Mouse (Mus musculus): Measurements from ENCODE around the gene Arl4a. TPM values are rescaled to one million over a fixed set of nuclear protein-coding genes. Genes with fewer than 3 reads are reported as not detected.

Arl4a gene
- polyA plus RNA-seq, 1 experiment from 2014 or later, result 46.0 TPM

GRCm38 (mm10) chr12:40022344-40022743, 15.5 kb downstream of the Arl4a start:
- no peaks in the 10 kb centered on the region for H3K27me3 ChIP-seq (ENCODE audit: control insufficient read depth, insufficient read depth, low read length)
- no peak overlapping the region for H3K4me2 ChIP-seq (replicated peaks; ENCODE audit: low read depth, low read length)
- no peaks in the 10 kb centered on the region for H3K36me3 ChIP-seq (ENCODE audit: control insufficient read depth, insufficient read depth, low read length)
- no peak overlapping the region for H3K9ac ChIP-seq (replicated peaks; ENCODE audit: low read depth, low read length)
- no peak overlapping the region for H3K27ac ChIP-seq (ENCODE audit: low read length)
- 83% methylated on average over 3 of the region's 3 CpGs for WGBS
- H3K4me1 ChIP-seq (ENCODE audit: control insufficient read depth, insufficient read depth, low read length), result no peaks in the 10 kb centered on the region; the same call in 1 of the 2 replicates
- H3K9me3 ChIP-seq (ENCODE audit: control insufficient read depth, low read depth, low read length), result no peaks in the 10 kb centered on the region
- H3K4me3 ChIP-seq (ENCODE audit: low read depth, low read length), result no peak overlapping the region
- ATAC-seq (ENCODE audit: insufficient number of reproducible peaks, insufficient read depth, low FRiP score, low read depth), result no peak

DNA sequence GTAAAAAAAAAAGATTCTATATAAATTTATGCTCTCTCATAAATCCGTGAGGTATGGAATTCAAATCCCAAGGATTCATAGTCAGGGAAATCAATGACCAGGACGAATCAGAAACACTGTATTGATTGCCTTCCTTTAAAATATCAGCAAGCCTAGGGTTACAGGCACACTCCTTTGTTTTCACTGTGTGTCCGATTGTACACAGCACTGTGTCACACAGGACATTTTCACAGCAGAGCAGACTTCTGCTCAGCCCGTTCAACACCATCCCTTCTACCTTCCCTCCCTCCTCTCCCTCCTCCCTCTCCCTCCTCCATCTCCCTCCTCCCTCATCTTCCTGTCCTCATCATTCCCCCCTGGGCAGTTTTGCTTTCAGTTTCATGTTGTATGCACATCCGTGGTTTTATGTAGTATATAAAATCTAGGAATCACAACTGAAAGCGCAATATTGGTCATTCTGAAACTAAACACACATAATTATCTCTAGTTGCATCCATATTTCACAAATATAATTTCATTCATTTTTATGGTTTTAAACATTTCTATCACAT, 19.8 kb downstream of the Arl4a start:
- 67% methylated on average over 6 of the region's 6 CpGs for WGBS
- no peaks in the 10 kb centered on the region for H3K36me3 ChIP-seq (ENCODE audit: control insufficient read depth, insufficient read depth, low read length)
- ATAC-seq (ENCODE audit: insufficient number of reproducible peaks, insufficient read depth, low FRiP score, low read depth), result no peak

DNA sequence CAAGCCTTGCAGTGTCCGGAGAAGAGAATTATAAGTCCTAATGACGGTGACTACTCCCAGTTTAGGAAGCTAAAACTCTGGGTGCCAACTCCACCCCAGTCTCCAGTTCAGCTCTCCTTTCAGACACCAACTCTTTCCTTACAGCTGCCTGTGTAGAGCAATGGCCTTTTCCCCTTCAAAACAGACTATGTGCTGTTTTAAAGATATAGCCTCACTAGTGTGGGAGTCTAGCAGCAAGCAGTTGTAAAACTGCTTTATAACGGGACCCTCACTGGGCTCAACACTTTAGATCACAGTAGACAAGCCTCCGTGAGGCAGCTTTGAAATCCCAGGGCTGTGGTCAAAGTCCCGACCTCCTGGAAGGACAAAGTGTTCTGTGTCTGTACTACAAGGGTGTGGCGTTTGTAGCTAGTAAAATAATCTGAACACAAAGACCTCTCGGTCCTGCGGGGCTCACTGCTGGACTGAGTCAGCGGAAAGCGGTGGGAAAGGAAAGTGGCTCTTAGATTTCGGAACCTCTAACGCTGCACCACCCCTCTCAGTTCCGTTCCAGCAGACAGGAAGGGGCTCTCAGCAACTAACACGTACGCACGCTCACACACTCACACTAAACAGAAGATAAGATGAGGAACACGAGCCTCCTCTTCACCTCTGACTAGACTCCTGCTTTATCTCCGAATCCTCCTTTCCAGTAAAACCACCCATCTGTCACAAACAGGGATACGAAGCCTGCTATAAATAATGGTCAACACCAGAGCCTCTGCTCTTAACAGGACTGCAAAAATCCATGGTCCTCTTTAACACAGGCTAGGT, 21.0 kb downstream of the Arl4a start:
- peak; percentile 79 for ATAC-seq (ENCODE audit: insufficient number of reproducible peaks, insufficient read depth, low FRiP score, low read depth)
- peak overlapping the region; percentile 27 for H3K4me3 ChIP-seq (ENCODE audit: low read depth, low read length)
- no peaks in the 10 kb centered on the region for H3K27me3 ChIP-seq (ENCODE audit: control insufficient read depth, insufficient read depth, low read length)
- peak overlapping the region; percentile 50 for H3K4me2 ChIP-seq (replicated peaks; ENCODE audit: low read depth, low read length)
- H3K9me3 ChIP-seq (ENCODE audit: control insufficient read depth, low read depth, low read length), result no peaks in the 10 kb centered on the region
- peak overlapping the region; percentile 36; the same call in 1 of the 2 replicates for H3K27ac ChIP-seq (ENCODE audit: low read length)
- no peaks in the 10 kb centered on the region; the same call in 1 of the 2 replicates for H3K4me1 ChIP-seq (ENCODE audit: control insufficient read depth, insufficient read depth, low read length)
- H3K36me3 ChIP-seq (ENCODE audit: control insufficient read depth, insufficient read depth, low read length), result no peaks in the 10 kb centered on the region
- H3K9ac ChIP-seq (replicated peaks; ENCODE audit: low read depth, low read length), result 0 out of 2 replicates have a peak overlapping the region, but pooled peaks have one; percentile 4
- 19% methylated on average over 19 of the region's 19 CpGs for WGBS

More for the DNA sequence above, 19.8 kb downstream of the Arl4a start:
- Histone ChIP-seq H3K4me1 (ENCODE audit: control insufficient read depth, insufficient read depth, low read length) (no peaks in the 10 kb centered on the region; the same call in 1 of the 2 replicates), H3K27ac (ENCODE audit: low read length) (no peak overlapping the region), H3K4me3 (ENCODE audit: low read depth, low read length) (no peak overlapping the region), H3K9me3 (ENCODE audit: control insufficient read depth, low read depth, low read length) (no peaks in the 10 kb centered on the region), H3K27me3 (ENCODE audit: control insufficient read depth, insufficient read depth, low read length) (no peaks in the 10 kb centered on the region), H3K4me2 (replicated peaks; ENCODE audit: low read depth, low read length) (no peak overlapping the region), H3K9ac (replicated peaks; ENCODE audit: low read depth, low read length) (no peak overlapping the region)

GRCm38 (mm10) chr12:40016068-40016467, 21.8 kb downstream of the Arl4a start:
- H3K27me3 ChIP-seq (ENCODE audit: control insufficient read depth, insufficient read depth, low read length), result no peaks in the 10 kb centered on the region
- no peaks in the 10 kb centered on the region; the same call in 1 of the 2 replicates for H3K4me1 ChIP-seq (ENCODE audit: control insufficient read depth, insufficient read depth, low read length)
- no peaks in the 10 kb centered on the region for H3K9me3 ChIP-seq (ENCODE audit: control insufficient read depth, low read depth, low read length)
- H3K36me3 ChIP-seq (ENCODE audit: control insufficient read depth, insufficient read depth, low read length), result no peaks in the 10 kb centered on the region
- no peak overlapping the region for H3K4me2 ChIP-seq (replicated peaks; ENCODE audit: low read depth, low read length)
- no peak overlapping the region for H3K4me3 ChIP-seq (ENCODE audit: low read depth, low read length)
- no peak overlapping the region for H3K9ac ChIP-seq (replicated peaks; ENCODE audit: low read depth, low read length)
- 75% methylated on average over 9 of the region's 9 CpGs for WGBS
- no peak for ATAC-seq (ENCODE audit: insufficient number of reproducible peaks, insufficient read depth, low FRiP score, low read depth)
- no peak overlapping the region for H3K27ac ChIP-seq (ENCODE audit: low read length)

- Histone ChIP-seq H3K4me3 (ENCODE audit: low read depth, low read length) (no peak overlapping the region), H3K9me3 (ENCODE audit: control insufficient read depth, low read depth, low read length) (no peaks in the 10 kb centered on the region), H3K4me2 (replicated peaks; ENCODE audit: low read depth, low read length) (no peak overlapping the region), H3K9ac (replicated peaks; ENCODE audit: low read depth, low read length) (no peak overlapping the region), H3K4me1 (ENCODE audit: control insufficient read depth, insufficient read depth, low read length) (no peaks in the 10 kb centered on the region), H3K36me3 (ENCODE audit: control insufficient read depth, insufficient read depth, low read length) (no peaks in the 10 kb centered on the region), H3K27me3 (ENCODE audit: control insufficient read depth, insufficient read depth, low read length) (no peaks in the 10 kb centered on the region), H3K27ac (ENCODE audit: low read length) (no peak overlapping the region)
- WGBS, result 43% methylated on average over 2 of the region's 2 CpGs
- ATAC-seq (ENCODE audit: insufficient number of reproducible peaks, insufficient read depth, low FRiP score, low read depth), result no peak
These were observed 28.0 kb downstream of the Arl4a start for GRCm38 (mm10) chr12:40009866-40010265.

DNA sequence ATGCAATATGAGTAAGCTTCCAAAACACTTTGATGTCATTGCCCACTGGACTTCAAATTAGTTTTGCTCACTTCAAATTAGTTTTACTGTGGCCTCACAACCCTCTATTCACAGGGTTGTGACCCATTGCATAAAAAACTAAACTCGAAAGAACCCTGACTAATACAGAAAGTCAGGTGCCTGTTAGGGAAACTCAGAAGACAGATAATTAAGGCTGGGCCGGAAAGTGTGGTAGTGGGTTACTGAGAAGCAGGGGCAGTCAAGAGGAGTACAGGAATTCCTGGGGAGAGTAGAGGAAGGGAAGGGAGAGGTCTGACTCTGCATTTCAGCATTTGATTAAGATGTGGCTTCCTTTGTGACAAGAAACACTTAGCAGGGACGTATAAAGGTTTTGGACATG, 29.4 kb downstream of the Arl4a start:
- no peak overlapping the region for H3K4me3 ChIP-seq (ENCODE audit: low read depth, low read length)
- no peaks in the 10 kb centered on the region for H3K27me3 ChIP-seq (ENCODE audit: control insufficient read depth, insufficient read depth, low read length)
- H3K27ac ChIP-seq (ENCODE audit: low read length), result no peak overlapping the region
- 71% methylated on average over 3 of the region's 3 CpGs for WGBS
- H3K9me3 ChIP-seq (ENCODE audit: control insufficient read depth, low read depth, low read length), result no peaks in the 10 kb centered on the region
- no peaks in the 10 kb centered on the region for H3K36me3 ChIP-seq (ENCODE audit: control insufficient read depth, insufficient read depth, low read length)
- no peak for ATAC-seq (ENCODE audit: insufficient number of reproducible peaks, insufficient read depth, low FRiP score, low read depth)
- no peak overlapping the region for H3K4me2 ChIP-seq (replicated peaks; ENCODE audit: low read depth, low read length)
- no peaks in the 10 kb centered on the region for H3K4me1 ChIP-seq (ENCODE audit: control insufficient read depth, insufficient read depth, low read length)
- no peak overlapping the region for H3K9ac ChIP-seq (replicated peaks; ENCODE audit: low read depth, low read length)

DNA sequence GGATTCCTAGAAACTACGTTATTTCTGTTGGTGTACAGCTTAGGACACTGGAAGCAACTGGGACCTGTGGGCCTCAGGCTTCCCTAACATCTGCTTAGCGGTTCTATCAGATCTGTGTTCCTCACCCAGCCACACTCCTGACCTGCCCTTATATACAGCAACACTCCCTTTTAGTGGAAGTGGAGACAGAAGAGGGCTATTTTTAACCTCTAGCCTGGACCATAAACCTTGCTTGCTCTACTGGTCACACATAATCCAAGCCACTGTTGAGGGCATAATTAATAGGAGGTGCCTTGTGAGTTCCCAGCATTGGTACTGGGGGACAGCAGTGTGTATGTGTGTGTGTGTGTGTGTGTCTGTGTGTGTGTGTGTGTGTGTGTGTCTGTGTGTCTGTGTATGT, 33.1 kb downstream of the Arl4a start:
- Histone ChIP-seq H3K27ac (ENCODE audit: low read length) (no peak overlapping the region), H3K36me3 (ENCODE audit: control insufficient read depth, insufficient read depth, low read length) (no peaks in the 10 kb centered on the region), H3K9ac (replicated peaks; ENCODE audit: low read depth, low read length) (no peak overlapping the region), H3K4me3 (ENCODE audit: low read depth, low read length) (no peak overlapping the region), H3K27me3 (ENCODE audit: control insufficient read depth, insufficient read depth, low read length) (no peaks in the 10 kb centered on the region), H3K4me1 (ENCODE audit: control insufficient read depth, insufficient read depth, low read length) (no peaks in the 10 kb centered on the region), H3K9me3 (ENCODE audit: control insufficient read depth, low read depth, low read length) (no peaks in the 10 kb centered on the region), H3K4me2 (replicated peaks; ENCODE audit: low read depth, low read length) (no peak overlapping the region)
- 80% methylated on average over 2 of the region's 2 CpGs for WGBS
- ATAC-seq (ENCODE audit: insufficient number of reproducible peaks, insufficient read depth, low FRiP score, low read depth), result no peak

- no peak overlapping the region for H3K4me3 ChIP-seq (ENCODE audit: low read depth, low read length)
- no peak for ATAC-seq (ENCODE audit: insufficient number of reproducible peaks, insufficient read depth, low FRiP score, low read depth)
- no peaks in the 10 kb centered on the region for H3K9me3 ChIP-seq (ENCODE audit: control insufficient read depth, low read depth, low read length)
- no peak overlapping the region for H3K4me2 ChIP-seq (replicated peaks; ENCODE audit: low read depth, low read length)
- H3K27me3 ChIP-seq (ENCODE audit: control insufficient read depth, insufficient read depth, low read length), result no peaks in the 10 kb centered on the region
- WGBS, result 61% methylated on average over 4 of the region's 4 CpGs
- no peaks in the 10 kb centered on the region for H3K4me1 ChIP-seq (ENCODE audit: control insufficient read depth, insufficient read depth, low read length)
- no peaks in the 10 kb centered on the region for H3K36me3 ChIP-seq (ENCODE audit: control insufficient read depth, insufficient read depth, low read length)
- H3K27ac ChIP-seq (ENCODE audit: low read length), result no peak overlapping the region
- H3K9ac ChIP-seq (replicated peaks; ENCODE audit: low read depth, low read length), result no peak overlapping the region
These were observed 39.0 kb downstream of the Arl4a start for GRCm38 (mm10) chr12:39998853-39999195.
